8 mouse cellular contexts compared by ENCODE assay signal in the genomic region with DNA sequence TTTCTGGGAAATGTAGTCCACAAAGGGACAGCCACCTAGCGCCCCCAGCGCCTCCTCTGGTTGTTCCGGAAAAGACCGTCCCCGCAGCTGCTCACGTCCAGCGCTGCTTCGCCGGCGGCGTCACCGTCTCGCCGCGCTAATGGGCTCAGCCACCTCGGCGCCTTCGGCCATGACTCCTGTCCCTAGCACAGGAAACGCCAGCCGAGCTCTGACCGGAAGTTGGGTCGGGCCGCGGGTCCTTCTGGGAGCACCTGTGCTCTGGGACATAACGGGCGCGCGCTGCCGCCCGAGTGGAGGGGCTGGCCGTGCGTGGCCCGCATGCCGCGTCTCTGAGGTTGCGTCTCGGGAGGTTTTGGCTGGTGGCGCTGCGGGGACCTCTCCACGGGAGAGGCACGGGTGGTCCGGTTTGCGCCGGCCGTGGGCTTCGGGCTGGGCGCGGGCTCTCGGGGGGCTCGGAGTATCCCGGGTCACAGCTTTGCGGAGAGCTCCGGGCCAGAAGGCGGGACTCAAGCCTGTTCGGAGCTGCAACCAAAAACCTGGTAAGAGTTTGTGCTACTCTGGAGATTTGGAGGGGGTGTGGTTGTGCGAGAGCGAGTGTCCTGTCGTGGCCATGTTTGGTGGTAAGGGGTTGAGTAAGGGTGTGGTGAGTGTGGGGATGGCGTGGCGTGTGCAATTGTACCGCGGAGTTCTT. TPM values are rescaled to one million over a fixed set of nuclear protein-coding genes. Genes with fewer than 3 reads are reported as not detected.
DNase-seq lines count a peak whose midpoint lies in the region; ATAC-seq lines count a peak whose summit lies in the region.

A gene (plus strand): TSS at position 266 of the 691 bp plus-strand sequence.

- intact Hi-C loops in left cerebral cortex, postnatal 14 days (cut with DNase I): no loop called here

- H3K4me2 ChIP-seq in intestine, embryonic 14.5 days (ENCODE audit: low read length): peak within 1 kb of the TSS; percentile 70

- peak within 1 kb of the TSS; percentile 87 for H3K9ac ChIP-seq in intestine, embryonic 14.5 days (ENCODE audit: low read length)

- under 1% methylated on average over 62 of the region's 62 CpGs for whole genome bisulfite sequencing in intestine, embryonic 14.5 days

- H3K4me3 ChIP-seq in intestine, embryonic 14.5 days (ENCODE audit: low read depth, low read length): peak within 1 kb of the TSS; percentile 78

- H3K4me1 ChIP-seq in intestine, embryonic 14.5 days (replicated peaks; ENCODE audit: control insufficient read depth, insufficient read depth, low read length): peaks cover 22% of the 10 kb centered on the region

- peaks cover 31% of the 10 kb centered on the region for H3K36me3 ChIP-seq in intestine, embryonic 14.5 days (ENCODE audit: control insufficient read depth, insufficient read depth, low read length)

- 0 out of 2 replicates have a peak, but pooled peaks cover 2% of the 10 kb centered on the region for H3K9me3 ChIP-seq in intestine, embryonic 14.5 days (ENCODE audit: control insufficient read depth, low read length)

- peak within 1 kb of the TSS; percentile 97 for H3K27ac ChIP-seq in intestine, embryonic 14.5 days (ENCODE audit: low read depth)

- DNase-seq in adrenal gland, adult (ENCODE audit: inconsistent age in 2 of 2, low spot score in 1 of 2): peak; percentile 97 to 98
- DNase-seq in embryo, embryonic 10.5 days (ENCODE audit: low spot score): peak; percentile 97
- DNase-seq in gastrocnemius, postnatal 25 days: peak; percentile 93
- DNase-seq in intestine, embryonic 14.5 days (ENCODE audit: low spot score): peak; percentile 93
- peak; percentile 89 to 92 for DNase-seq in left cerebral cortex, postnatal 14 days (ENCODE audit: low spot score in 2 of 2)
- peak; percentile 95 for DNase-seq in mesoderm, embryonic 11.5 days (ENCODE audit: low read depth, low spot score)
- peak; percentile 89 to 91 for DNase-seq in right cerebral cortex, postnatal 36 days (ENCODE audit: low spot score in 2 of 2)
- DNase-seq in yolk sac, embryonic 10.5 days (ENCODE audit: low spot score): peak; percentile 95

- no peaks in the 10 kb centered on the region for H3K27me3 ChIP-seq in intestine, embryonic 14.5 days (replicated peaks; ENCODE audit: control insufficient read depth, insufficient read depth, low read length)

- ATAC-seq in intestine, embryonic 14.5 days (replicated peaks; ENCODE audit: low FRiP score, low TSS enrichment, low read depth): peak; percentile 92

RNA-seq across cellular contexts. Expression of the gene that starts here (rescaled TPM):
- total RNA-seq in gastrocnemius, postnatal 25 days (2021): 10 to 100 TPM; 19.1 to 23.4 TPM
- polyA plus RNA-seq in intestine, embryonic 14.5 days (2014; fragmentation: Nextera tagmentation; extraction: Ambion mirVana): 19.5 and 22.6 TPM in 2 replicates
- total RNA-seq in left cerebral cortex, postnatal 14 days (2021): 1 to 10 TPM; 3.7 TPM

Comparison
In these comparisons a context has a peak if more than half of its experiments do, and no peak if none do; other contexts are left out.
1. Peak in every context shown above with its lines: DNase-seq, ATAC-seq, H3K4me3 ChIP-seq and H3K27ac ChIP-seq.
2. RNA of the gene that starts here (total RNA-seq): 19.1 to 23.4 TPM in gastrocnemius, postnatal 25 days; 3.7 TPM in left cerebral cortex, postnatal 14 days; every median in the first group is over 4 times any median in the second.